Mouse (Mus musculus) NIH3T3 (cell line): ENCODE measurements at regions not wholly inside any gene's neighbourhood (a gene's known extent, or its start where the extent isn't known, plus 50 kb on each side); places are given as distances from the start of the nearest gene placed in this dataset.
A peak's percentile ranks its signal among the peaks of the same experiment; 100 is the strongest.

ENCODE experiments used
- DNase-seq: peaks from one replicate; pipeline ENCODE4 v3.0.0-alpha.2; 2012; ENCODE audit warnings: low read depth

DNA sequence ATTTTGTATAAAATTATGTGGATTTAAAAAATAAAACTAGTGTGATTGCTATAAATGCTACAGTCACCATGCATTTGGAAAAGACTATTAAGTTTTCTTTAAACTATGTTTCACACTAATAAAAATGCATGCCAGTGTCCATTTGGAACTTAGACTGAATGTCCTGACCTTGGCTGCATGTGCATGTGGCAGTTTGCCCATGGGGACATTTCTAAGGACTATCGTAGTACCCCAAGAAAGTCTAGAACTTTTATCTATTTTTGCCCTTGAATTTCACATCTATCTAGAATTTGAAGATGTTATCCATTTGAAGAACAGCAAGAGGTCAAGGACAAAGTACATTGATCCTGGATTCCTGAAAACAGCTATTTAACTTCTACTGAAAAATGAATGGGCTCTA, 745.9 kb downstream of the Tmem182 start:
- DNase-seq = no peak

DNA sequence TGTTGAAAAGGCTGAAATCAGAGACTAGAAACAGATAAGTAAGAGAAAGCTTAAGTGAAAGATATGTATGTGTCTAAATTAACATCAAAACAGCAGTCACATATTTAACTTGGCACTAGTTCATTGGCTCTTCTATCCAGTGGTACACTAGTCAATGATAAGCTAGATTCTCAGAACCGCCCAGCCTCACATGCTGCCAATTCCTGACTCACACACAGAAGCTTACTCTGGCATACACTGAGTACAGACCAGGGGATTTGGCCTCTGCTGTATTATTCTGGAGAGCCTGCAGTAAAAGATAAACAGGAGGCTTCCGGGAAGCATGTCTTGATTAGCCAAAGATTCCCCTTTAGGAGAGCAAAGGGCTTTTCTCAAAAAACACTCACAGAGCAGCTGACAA, 750.2 kb downstream of the Tmem182 start:
- peak; percentile 74 for DNase-seq

DNA sequence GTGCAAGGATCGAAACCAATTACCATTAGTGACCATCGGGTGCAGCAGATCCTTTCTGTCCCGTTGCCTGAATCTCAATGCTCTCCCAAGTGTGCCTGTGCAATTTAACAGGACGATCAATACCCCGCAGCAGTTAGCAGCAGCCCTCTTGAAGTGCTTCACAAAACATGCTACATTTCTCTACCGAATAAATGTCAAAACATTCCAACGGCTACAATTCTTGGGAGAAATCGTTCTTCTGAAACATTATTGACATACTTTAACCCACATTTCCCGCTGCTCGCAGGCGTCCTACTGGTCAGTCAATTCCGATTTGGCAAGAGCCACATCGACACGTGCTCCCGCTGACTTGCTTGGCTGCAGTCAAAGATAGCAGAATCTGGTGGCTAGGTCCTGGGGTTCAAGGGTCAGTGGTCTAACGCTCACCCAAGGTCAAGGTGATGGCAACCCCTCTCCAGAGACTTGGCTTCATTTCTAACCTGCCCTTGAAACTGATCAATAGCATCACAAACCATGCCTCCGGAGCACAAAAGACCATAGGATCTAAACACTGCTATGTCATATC, 753.8 kb downstream of the Tmem182 start:
- no peak for DNase-seq

DNA sequence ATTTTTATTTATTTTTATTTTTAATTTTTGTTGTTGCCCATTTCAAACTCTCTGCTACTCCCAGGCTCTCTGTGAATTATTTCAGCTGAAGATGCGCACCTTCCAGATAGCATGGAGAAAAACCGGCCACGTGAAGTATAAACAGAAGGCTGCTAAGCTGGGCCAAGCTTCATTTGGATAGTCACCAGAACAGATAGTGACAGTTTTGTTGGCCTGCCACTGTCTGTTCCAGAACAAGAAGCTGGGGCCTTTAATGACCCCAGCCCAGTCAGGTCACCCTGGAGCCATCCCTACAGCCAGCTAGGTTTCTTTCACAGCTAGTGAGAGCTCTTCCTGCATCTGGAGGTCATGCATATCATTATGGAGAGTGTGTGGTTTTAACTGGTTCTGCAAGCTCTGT, 754.6 kb downstream of the Tmem182 start:
- DNase-seq = no peak

DNA sequence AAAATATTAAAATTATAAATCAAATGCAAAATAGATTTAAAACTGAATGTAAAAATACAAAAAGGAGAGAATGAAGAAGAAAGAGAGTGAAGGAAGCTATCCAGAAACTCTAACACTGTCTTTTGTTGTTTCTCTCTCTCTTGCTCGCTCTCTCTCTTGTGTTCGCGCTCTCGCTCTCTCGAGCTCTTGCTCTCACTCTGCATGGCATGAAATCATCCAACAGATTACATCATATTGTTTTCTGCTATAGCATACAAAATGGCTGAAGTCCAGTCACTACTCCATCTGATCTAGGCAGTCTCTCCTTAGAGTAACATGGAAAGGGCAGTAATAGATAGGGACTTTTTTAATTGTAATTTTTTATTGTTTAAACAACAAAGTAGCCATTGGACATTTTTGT, 798.1 kb downstream of the Tmem182 start:
- DNase-seq = no peak

DNA sequence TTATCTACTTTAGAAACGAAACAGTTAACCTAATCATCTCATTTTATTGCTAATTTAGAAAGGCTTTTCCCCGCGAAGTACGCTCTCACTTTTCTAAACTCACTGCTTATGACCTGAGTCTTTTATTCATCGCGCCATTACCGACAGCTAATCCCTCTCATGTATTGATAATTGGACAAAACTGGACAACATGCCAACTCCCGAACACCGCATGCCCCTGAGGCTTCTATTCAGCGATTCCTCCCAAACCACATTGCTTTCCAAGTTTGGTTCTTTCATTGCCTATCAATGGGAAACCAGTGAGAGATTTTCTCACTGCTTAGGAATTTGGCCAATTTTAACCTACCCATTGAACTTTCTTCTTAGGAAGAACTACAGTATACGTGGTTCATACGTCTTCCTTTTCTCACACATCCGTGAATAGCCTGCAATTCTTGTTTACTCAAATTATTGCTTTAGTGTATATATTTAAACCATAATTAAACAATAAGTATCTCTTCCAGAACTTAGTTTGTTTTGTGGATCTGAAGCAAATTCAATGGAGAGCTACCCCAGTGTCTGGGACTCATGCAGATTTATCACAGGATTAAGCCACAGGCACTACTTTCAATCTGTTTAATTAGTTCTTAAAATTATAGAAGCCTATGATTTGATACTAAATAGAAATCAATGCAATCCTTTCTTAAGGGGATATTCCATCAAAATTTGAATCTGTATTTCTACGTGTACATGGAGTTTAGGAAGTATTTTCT, 799.8 kb downstream of the Tmem182 start:
- DNase-seq = no peak

DNA sequence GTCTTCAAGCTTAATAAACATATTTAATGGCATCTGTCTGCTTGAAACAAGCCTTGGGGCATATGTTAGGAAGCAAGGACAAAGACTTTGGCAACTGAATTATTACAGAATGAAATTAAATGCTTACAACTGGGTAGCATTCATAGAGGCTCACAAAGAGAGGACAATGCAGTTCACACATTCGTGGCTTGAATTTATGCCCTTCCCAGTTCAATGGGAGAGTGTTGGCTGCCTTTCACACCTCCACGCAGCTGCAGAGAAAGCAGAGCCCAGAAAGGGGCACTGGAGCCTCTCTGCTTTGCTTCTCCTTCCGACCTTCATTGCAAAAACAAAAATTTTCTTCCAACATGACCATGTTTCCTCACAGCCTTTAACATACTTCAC, 800.3 kb downstream of the Tmem182 start:
- no peak for DNase-seq

DNA sequence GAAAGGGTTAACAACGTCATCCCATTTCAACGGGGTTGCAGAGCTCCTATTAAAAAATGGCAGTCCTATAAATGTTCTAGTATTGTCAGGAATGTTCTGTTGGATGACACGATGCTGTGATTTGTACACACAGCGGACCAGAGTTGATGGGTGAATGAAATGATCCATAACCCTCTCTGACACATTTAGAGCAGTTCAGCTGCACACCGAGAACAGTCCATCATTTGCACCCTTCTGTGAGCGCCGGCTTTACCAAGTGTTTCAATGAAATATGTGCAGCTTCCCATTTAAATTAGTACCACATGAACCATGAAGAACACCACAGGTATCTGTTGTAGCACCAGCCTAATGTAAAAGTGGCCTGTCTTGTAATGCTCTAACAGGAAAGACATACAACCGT, 805.4 kb downstream of the Tmem182 start:
- no peak for DNase-seq

DNA sequence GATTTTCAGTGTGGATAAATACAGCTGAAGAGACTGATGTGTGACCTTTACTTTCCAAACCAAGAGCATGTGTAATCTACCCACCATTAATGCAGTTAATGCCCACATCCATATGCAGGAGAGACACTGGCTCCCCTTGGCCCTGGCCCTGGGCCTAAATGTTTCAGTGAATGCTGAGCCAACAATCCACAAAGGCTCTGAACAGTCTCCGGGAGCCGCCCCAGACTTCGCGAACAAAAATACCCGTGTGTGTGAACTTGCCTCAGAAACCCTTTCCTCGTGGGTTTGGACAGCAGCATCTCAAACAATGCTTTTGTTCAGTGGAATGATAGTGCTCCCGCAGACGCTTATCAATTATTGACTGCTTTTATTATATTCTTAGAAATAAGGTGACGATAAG, 846.4 kb downstream of the Tmem182 start:
- peak; percentile 6 for DNase-seq

DNA sequence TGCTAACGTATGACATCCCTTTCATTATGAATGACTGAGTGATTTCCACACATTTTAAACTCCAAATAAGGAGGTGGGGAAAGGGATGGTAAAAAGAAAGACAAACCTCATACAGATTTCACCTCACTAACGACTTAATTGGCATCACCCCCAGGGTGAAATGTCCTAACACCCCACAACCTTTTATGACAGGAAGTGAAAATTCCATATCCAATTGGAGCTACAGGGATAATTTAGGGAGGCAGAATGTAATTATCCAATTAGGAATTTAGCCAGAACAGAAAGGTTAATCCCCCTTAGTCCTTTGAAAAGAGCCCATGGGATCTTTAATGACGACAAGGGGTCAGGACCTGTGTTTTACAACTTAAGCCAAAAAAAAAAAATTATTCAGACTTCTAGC, 846.8 kb downstream of the Tmem182 start:
- DNase-seq = no peak

DNA sequence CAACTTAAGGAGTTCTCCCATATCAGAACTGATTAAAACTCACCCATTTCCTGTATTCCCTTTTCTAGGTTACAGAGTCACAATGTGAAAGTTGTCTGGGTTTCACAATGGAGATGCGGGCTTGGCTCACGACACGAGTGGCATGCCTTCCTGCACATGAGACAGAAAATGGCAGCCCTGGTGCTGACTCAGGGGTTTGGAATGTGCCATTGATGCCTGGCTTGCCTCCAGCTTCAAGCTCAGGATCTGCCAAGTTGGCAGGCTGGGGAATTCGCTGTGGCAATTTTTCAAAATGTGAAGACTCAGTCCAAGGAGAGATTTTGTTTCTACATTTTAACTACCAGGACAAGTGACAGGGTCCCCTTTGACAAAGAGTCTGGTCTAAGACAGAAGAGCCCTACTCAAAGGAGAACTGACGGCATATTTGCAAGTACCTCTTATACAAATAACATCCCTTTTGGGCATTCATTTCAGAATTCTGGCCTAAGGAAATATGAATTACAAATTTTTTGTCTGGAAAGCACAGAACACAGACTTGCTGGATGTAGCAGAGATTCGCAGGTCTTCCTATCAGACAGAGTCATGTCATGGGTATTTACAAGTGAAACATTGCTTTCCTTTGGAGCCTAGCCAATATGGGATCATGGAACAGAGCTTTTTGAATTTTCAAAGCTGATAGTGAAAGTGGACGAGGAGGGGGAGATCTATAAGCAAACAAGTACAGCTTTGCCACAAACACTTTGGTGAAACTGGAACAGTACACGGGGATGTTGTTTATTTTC, 847.4 kb downstream of the Tmem182 start:
- DNase-seq = peak; percentile 74

DNA sequence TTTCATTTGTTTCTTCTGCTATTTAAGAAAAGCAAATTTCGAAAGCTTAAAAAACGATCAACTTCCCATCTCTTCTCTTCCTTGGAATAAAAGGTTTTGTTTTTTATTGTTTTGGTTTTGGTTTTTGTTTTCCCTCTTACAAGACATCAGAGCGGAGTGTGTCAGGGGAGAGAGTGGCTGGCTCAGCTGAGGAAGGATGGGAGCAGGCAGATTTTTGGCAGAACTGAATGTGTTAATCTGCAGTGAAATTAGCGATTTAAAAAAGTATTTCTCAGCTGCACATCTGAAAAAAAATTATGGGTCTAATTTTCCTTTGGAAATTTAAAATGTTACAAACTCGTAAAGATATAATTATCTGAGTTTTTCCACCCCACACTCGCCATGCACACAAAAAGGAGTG, 868.7 kb downstream of the Tmem182 start:
- no peak for DNase-seq

DNA sequence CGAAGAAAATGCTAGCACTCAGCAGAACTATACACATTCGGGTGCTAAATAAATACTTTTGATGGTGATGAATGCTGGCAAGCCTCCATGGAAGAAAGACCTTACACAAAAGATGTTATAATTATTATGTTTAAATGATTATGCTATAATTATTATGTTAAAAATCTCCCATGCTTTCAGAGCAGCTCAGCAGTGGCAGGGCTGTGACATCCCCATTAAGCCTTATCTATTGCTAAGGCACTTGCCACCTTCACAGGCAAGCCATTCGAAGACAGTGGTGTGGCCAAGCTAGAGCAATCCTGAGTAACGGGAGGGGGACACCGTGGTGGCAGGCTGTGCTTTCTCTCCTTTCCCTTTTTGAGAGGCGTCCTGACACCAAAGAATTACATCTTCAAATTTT, 869.9 kb downstream of the Tmem182 start:
- DNase-seq = no peak

DNA sequence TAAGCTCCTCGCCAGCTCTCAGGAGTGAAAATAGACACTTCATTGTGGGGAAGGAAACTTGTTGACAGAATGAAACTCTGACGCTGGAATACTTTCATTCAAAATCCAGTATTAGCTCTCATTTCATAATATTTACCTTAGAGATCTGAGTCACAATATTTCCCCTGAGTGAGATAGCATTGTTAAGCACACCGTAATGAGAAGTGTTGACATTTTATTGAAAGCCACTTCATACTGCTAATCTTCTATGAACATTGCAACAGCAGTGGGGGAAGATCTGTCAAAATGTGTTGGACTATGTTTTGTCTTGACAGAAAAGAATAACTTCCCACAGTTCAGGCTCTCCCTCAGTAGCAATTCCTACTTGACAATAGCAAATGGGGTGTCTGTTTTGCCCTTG, 900.3 kb downstream of the Tmem182 start:
- peak; percentile 18 for DNase-seq

DNA sequence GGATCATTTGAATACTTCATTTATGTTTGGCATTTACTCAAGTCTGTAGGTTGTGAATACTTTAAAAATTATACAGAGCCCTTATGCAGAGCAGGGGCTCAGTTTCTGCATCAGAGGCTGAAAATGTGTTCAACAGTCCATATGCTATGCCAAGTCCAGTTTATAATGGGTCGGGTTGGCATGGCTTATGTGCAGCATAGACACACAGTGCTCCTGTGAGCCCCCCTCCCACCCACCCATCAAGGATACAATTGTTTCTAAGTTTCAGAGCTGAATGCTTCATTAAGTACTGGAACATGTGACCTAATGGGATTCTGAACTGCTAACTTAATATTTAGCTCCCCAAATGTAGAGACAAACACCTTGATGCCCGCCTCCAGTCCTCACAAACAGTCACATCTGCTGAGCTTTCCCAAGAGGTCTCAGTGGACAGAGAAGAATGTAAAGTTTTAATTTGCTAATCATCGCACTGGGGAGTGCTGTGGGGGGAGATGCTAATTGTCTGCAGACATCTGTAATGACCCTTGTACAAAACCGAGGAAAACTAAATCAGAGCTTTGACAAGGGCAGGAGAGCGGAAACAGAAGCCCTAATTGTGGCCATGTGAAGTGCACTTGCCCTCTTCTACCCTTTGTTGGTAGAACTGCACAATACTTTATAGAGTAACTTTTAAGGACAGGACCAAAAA, 937.4 kb downstream of the Tmem182 start:
- DNase-seq = no peak

DNA sequence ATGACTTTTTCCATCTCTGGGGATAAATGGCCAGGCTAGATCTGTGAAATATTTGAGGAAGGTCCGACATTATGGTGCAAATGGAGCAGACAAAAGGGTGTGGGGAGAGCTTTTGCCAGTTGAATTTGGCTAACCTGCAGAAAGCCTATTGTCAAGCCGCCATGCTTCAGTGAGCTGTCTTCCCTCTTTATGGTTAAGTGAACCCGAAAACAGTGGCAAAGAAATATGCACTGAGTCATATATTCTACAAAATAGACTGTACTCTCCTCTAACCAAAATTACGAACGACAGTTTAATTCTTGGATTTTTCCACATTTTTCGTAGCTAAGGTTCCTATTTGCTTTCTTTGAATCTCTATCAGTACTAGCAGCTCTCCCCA, 937.9 kb downstream of the Tmem182 start:
- no peak for DNase-seq

DNA sequence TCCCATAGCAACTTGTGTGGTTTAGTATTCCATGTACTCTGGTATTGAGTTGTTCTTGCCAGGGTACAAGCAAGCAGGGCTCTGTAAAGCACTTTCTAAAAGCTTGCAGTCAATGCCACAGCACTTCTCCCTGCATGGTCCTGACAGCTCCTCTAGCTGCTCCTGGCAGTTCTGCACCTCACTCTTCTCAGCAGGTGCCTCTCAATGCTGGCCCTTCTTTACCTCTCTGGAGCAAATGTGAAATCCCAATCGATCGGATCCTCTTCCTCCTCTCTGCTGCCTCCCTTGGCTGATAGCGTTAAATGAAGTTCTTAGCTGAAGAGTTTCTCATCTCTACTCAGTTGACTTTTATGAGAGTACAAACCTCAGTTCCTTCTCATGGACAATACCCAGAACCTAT, 939.1 kb downstream of the Tmem182 start:
- DNase-seq = no peak

DNA sequence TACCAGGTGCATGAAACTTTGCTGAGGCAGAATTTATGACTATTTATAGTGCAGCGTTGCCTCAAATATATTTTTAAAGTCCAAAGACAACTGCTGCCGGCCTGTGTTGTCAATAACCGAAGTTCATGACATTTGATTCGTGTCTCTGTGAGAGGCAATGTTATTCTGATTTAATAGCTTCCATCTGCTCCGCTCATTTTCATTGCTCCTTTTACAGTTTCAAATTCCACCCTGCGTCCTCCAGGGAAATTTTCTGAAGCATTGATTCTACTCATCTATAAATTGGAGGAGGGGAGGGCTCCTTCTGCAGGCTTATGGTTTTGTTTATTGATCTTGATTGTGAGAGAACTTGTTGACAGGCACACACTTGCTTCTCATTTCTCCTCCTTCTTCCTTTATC, 936.2 kb upstream of the Pou3f3 start:
- DNase-seq = no peak
